Mouse (Mus musculus) stomach, postnatal 0 days (tissue): ENCODE measurements around the gene Kdm8.

Experiments used
- CTCF ChIP-seq: IDR thresholded peaks from 2 replicates; pipeline ENCODE4 v1.5.1; 2016; ENCODE audit warnings: antibody characterized with exemption, low read depth, mild to moderate bottlenecking, moderate library complexity
- EP300 ChIP-seq: optimal IDR thresholded peaks from 2 replicates; pipeline ENCODE3; 2016; ENCODE audit warnings: antibody characterized with exemption

DNA sequence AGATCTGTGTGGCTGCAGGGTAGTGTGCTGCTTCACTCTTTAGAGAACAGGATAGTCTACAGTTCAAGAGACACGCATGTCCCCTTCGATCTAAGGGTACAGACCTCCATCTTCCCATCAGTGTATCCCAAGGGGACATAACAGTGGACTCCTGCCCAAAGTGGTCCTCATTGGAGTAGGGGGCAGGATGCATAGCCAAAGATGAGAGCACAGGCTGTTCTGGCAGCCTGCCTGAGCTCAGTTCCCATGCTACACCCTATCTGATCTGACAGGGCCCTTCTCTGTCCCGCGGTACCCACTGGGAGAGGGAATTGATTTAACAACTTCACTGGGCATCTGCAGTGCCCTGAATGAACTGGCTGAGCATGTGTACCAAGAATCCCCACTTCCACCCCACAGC, 9.2 kb downstream of the Kdm8 start:
- TF ChIP-seq CTCF (no peak), EP300 (no peak)
